Mouse (Mus musculus): ENCODE measurements at regions not wholly inside any gene's neighbourhood (a gene's known extent, or its start where the extent isn't known, plus 50 kb on each side); places are given as distances from the start of the nearest gene placed in this dataset. TPM values are rescaled to one million over a fixed set of nuclear protein-coding genes. Genes with fewer than 3 reads are reported as not detected.
"Not testable (repeated sequence)": the region's sequence is repeated elsewhere in the genome, so short reads cannot be mapped to it uniquely, and the experiment has no call there.

GRCm38 (mm10) chr12:114587227-114587626, 1043.5 kb downstream of the Adam6a start:
- no peak overlapping the region for H3K4me2 ChIP-seq
- H3K9ac ChIP-seq = no peak overlapping the region
- 0 out of 2 replicates have a peak, but pooled peaks cover 17% of the 10 kb centered on the region for H3K9me3 ChIP-seq
- ATAC-seq (ENCODE audit: low read depth) = no peak
- H3K4me1 ChIP-seq (replicated peaks) = no peaks in the 10 kb centered on the region
- 73% methylated on average over 2 of the region's 2 CpGs for WGBS
- H3K27me3 ChIP-seq = no peaks in the 10 kb centered on the region
- H3K4me3 ChIP-seq = no peak overlapping the region
- no peaks in the 10 kb centered on the region for H3K36me3 ChIP-seq
- no peak overlapping the region for H3K27ac ChIP-seq (replicated peaks)

GRCm38 (mm10) chr12:114597672-114598071, 1054.0 kb downstream of the Adam6a start:
- Histone ChIP-seq H3K27me3 (no peaks in the 10 kb centered on the region), H3K4me1 (replicated peaks) (no peaks in the 10 kb centered on the region), H3K9ac (no peak overlapping the region), H3K9me3 (peaks cover 27% of the 10 kb centered on the region), H3K27ac (replicated peaks) (no peak overlapping the region), H3K4me3 (no peak overlapping the region), H3K4me2 (no peak overlapping the region), H3K36me3 (no peaks in the 10 kb centered on the region)
- ATAC-seq (ENCODE audit: low read depth) = no peak
- WGBS = 79% methylated on average over 1 of the region's 1 CpGs

DNA sequence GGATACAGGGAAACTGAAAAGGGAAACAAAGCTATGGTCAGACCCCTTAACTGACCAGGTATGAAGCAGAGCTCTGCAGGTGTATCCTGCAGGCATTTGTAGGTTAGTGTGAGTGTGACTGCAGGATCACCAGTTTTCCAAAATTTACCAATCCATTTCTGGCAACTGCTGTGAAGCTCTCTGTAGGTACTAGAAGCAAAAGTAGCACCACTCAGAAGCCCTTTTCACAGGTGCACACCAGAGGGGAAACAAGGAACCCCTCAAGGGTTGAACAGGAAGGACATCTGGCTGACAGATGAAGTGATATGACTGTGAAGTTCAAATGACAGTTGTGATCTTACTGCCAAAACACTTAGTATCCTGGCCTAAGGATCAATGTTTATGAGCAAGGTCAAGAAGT, 1065.5 kb downstream of the Adam6a start:
- H3K9me3 ChIP-seq = peaks cover 43% of the 10 kb centered on the region
- H3K27ac ChIP-seq (replicated peaks) = no peak overlapping the region
- H3K9ac ChIP-seq = no peak overlapping the region
- no peak overlapping the region for H3K4me2 ChIP-seq
- no peak for ATAC-seq (ENCODE audit: low read depth)
- H3K27me3 ChIP-seq = no peaks in the 10 kb centered on the region
- no peaks in the 10 kb centered on the region for H3K36me3 ChIP-seq
- no peaks in the 10 kb centered on the region for H3K4me1 ChIP-seq (replicated peaks)
- no peak overlapping the region for H3K4me3 ChIP-seq

DNA sequence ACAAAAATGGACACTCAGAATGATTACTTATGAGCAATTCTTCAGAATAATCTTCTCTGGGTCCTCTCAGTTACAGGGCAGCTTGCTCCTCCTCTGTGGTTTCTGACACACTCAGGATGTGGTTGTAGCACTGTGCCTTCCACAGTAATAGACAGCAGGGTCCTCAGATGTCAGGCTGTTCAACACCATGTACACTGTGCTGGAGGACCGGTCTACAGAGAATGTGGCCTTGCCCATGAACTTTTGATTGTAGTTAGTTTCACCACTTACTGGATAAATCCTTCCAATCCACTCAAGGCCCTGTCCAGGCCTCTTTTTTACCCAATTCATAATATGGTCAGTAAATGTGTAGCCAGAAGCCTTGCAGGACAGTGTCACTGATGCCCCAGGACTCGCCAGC, 1068.4 kb downstream of the Adam6a start:
- Histone ChIP-seq H3K4me1 (replicated peaks) (no peaks in the 10 kb centered on the region), H3K36me3 (no peaks in the 10 kb centered on the region), H3K9ac (no peak overlapping the region), H3K27ac (replicated peaks) (no peak overlapping the region), H3K27me3 (no peaks in the 10 kb centered on the region), H3K9me3 (peaks cover 45% of the 10 kb centered on the region), H3K4me2 (no peak overlapping the region), H3K4me3 (no peak overlapping the region)
- ATAC-seq (ENCODE audit: low read depth) = no peak
- WGBS = 83% methylated on average over 2 of the region's 2 CpGs

DNA sequence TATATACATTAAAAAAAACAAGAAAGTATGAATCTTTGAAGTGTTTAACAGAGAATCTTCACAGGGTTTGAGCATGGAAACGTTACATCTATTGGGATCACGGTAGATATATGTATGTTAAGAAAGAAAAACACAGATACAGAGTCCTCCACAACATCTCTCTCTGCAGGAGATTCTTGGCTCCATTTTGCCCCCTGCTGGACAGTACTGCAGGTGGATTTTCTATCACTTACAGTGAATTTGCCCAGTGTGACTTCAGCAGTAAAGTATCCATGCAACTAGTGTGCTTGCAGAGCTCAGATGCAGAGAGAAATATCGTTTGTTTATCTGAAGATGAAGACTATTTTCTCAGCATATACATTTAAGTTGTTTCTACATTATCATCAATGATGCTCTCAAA, 1071.5 kb downstream of the Adam6a start:
- 65% methylated on average over 3 of the region's 3 CpGs for WGBS
- ATAC-seq (ENCODE audit: low read depth) = no peak
- Histone ChIP-seq H3K4me2 (no peak overlapping the region), H3K9me3 (peaks cover 61% of the 10 kb centered on the region), H3K4me1 (replicated peaks) (no peaks in the 10 kb centered on the region), H3K36me3 (no peaks in the 10 kb centered on the region), H3K27ac (replicated peaks) (no peak overlapping the region), H3K27me3 (no peaks in the 10 kb centered on the region), H3K9ac (no peak overlapping the region), H3K4me3 (no peak overlapping the region)

DNA sequence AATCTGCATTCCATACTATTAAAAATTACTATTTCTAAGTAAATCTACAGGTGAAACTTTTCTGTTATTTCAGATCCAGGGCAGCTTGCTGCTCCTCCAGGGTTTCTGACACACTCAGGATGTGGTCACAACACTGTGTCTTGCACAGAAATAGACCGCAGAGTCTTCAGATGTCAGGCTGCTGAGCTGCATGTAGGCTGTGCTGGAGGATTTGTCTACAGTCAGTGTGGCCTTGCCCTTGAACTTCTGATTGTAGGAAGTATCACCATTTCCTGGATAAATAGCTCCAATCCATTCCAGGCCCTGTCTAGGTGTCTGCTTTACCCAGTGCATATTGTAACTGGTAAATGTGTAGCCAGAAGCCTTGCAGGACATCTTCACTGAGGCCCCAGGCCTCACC, 1072.0 kb downstream of the Adam6a start:
- no peak for ATAC-seq (ENCODE audit: low read depth)

DNA sequence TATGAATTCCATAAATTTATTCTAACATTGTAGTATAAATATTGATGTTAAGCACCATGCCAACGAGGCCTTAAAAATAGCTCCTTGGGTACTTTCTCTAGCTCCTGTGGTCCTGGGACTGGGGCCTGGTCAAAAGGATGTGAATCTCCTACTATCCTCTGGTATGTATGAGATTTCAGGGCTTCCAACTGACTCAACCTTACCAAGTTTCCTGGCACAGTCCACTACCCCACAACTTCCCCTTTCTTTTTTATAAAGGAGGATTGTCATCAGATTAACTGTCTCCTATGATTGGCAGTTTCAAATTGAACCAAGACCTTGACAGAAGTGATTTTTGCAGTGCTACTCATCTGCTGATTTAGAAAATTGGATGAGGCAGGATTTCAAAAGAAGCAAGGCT, 1097.4 kb downstream of the Adam6a start:
- Histone ChIP-seq H3K4me1 (replicated peaks) (no peaks in the 10 kb centered on the region), H3K27me3 (no peaks in the 10 kb centered on the region), H3K27ac (replicated peaks) (no peak overlapping the region), H3K36me3 (no peaks in the 10 kb centered on the region), H3K4me3 (no peak overlapping the region), H3K4me2 (no peak overlapping the region), H3K9me3 (peaks cover 16% of the 10 kb centered on the region), H3K9ac (no peak overlapping the region)
- no peak for ATAC-seq (ENCODE audit: low read depth)
- 77% methylated on average over 1 of the region's 1 CpGs for WGBS

More for the DNA sequence above, 1072.0 kb downstream of the Adam6a start:
- H3K4me2 ChIP-seq = no peak overlapping the region
- H3K36me3 ChIP-seq = no peaks in the 10 kb centered on the region
- H3K27ac ChIP-seq (replicated peaks) = no peak overlapping the region
- WGBS = 92% methylated on average over 1 of the region's 1 CpGs
- no peaks in the 10 kb centered on the region for H3K27me3 ChIP-seq
- H3K9ac ChIP-seq = no peak overlapping the region
- no peak overlapping the region for H3K4me3 ChIP-seq
- H3K9me3 ChIP-seq = peaks cover 56% of the 10 kb centered on the region
- no peaks in the 10 kb centered on the region for H3K4me1 ChIP-seq (replicated peaks)

DNA sequence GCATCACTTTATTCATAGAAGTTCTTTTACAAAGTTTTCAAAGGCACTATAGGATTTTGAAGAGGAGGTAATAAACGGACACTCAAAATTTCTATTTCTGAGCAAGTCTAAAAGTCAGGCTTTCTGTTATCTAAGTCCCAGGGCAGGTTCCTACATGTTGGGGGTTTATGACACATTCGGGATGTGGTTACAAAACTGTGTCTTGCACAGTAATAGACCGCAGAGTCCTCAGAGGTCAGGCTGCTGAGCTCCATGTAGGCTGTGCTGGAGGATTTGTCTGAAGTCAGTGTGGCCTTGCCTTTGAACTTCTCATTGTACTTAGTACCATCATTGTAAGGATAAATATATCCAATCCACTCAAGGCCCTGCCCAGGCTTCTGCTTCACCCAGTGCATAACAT, 1102.7 kb downstream of the Adam6a start:
- WGBS = 84% methylated on average over 3 of the region's 3 CpGs
- no peak for ATAC-seq (ENCODE audit: low read depth)
- H3K27me3 ChIP-seq = no peaks in the 10 kb centered on the region

DNA sequence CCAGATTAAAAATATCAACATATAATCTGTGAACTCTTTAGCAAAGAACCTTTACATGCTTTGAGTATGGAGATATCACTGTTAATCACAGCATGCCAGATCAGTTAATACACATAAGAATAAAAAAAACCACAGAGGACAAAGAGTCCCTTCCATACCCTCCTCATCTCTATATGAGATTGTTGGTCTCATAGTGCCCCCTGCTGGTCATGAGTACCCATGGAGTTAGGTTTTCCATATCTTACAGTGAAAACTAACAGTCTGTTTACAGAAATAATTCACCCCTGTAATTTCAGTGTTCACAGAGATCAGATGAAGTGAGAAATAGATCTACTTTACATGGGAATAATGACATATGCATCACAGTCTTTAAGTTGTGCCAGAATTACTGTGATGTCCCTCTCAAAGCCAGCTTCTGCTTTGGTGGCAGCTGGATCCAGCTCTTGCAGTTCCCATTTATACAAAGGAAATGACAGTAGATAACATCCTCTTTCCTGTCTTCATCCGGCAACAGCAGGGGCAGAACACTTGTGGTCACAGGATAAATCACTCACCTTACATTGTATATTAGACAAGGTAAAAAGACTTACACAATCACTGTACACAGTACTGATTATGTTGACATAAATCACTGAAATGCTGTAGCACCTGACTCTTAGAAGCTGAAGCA, 1106.9 kb downstream of the Adam6a start:
- H3K27ac ChIP-seq (replicated peaks); H3K9ac ChIP-seq; H3K36me3 ChIP-seq; H3K4me3 ChIP-seq; H3K27me3 ChIP-seq; H3K4me2 ChIP-seq; H3K4me1 ChIP-seq (replicated peaks); ATAC-seq (ENCODE audit: low read depth): not testable (repeated sequence)
- 97% methylated on average over 1 of the region's 1 CpGs for WGBS
- H3K9me3 ChIP-seq = peaks cover 16% of the 10 kb centered on the region; the same call in 1 of the 2 replicates

More for the DNA sequence above, 1102.7 kb downstream of the Adam6a start:
- Histone ChIP-seq H3K4me1 (replicated peaks) (no peaks in the 10 kb centered on the region), H3K4me3 (no peak overlapping the region), H3K27ac (replicated peaks) (no peak overlapping the region), H3K4me2 (no peak overlapping the region), H3K9ac (no peak overlapping the region), H3K9me3 (peaks cover 28% of the 10 kb centered on the region), H3K36me3 (no peaks in the 10 kb centered on the region)

- H3K4me2 ChIP-seq; H3K4me3 ChIP-seq; ATAC-seq (ENCODE audit: low read depth); H3K9ac ChIP-seq; H3K36me3 ChIP-seq; H3K27ac ChIP-seq (replicated peaks); H3K4me1 ChIP-seq (replicated peaks); H3K27me3 ChIP-seq; H3K9me3 ChIP-seq: not testable (repeated sequence)
- 93% methylated on average over 2 of the region's 2 CpGs for WGBS
These were observed 1113.4 kb downstream of the Adam6a start for GRCm38 (mm10) chr12:114657134-114657533.

Small RNA genes in the stretch of these regions (microRNA-seq; reads per million reads assigned to microRNA genes)
- not detected for gene Mir7094-1
- gene Mir7094-2 = not detected

Data from neural tube, embryonic 13.5 days (tissue).